Mouse (Mus musculus) stomach, postnatal 0 days (tissue): ENCODE measurements at regions not wholly inside any gene's neighbourhood (a gene's known extent, or its start where the extent isn't known, plus 50 kb on each side); places are given as distances from the start of the nearest gene placed in this dataset.

ENCODE experiments used
- CTCF ChIP-seq: IDR thresholded peaks from 2 replicates; pipeline ENCODE4 v1.5.1; 2016; ENCODE audit warnings: antibody characterized with exemption, low read depth, mild to moderate bottlenecking, moderate library complexity
- EP300 ChIP-seq: optimal IDR thresholded peaks from 2 replicates; pipeline ENCODE3; 2016; ENCODE audit warnings: antibody characterized with exemption

- TF ChIP-seq CTCF (no peak), EP300 (no peak)
Measured at GRCm38 (mm10) chr10:126812243-126812755, 88.9 kb downstream of the Atp23 start.
